Mouse (Mus musculus) layer of hippocampus, adult 2 months (tissue): ENCODE data around the gene Trmu. TPM values are rescaled to one million over a fixed set of nuclear protein-coding genes. Genes with fewer than 3 reads are reported as not detected.
"Not testable (repeated sequence)": the region's sequence is repeated elsewhere in the genome, so short reads cannot be mapped to it uniquely, and the experiment has no call there.

ENCODE experiments used
- DNase-seq, 2 experiments: peaks; one replicate each; pipeline ENCODE4 v3.0.0; 2022; ENCODE audit warnings: low spot score in 2 of 2
- H3K27ac ChIP-seq: fragments of 200-600 bp; 2 replicates; pipeline ENCODE4 v1.8.1; 2022
- H3K4me3 ChIP-seq: fragments of 200-600 bp; 2 replicates; pipeline ENCODE4 v1.8.1; 2022; ENCODE audit warnings: mild to moderate bottlenecking
- CTCF ChIP-seq: fragments of 200-600 bp; conservative IDR thresholded peaks from 2 replicates; pipeline ENCODE4 v1.8.1; 2022; ENCODE audit warnings: antibody characterized with exemption, mild to moderate bottlenecking, moderate library complexity
- long read RNA-seq, 2 experiments: library from polyadenylated mRNA; stranded (forward); transcript quantifications; one replicate each; pipeline ENCODE4 v2.0.0; 2021; ENCODE audit warnings: borderline mapping rate in 2 of 2
- total RNA-seq, 2 experiments: library from RNA; stranded (reverse); gene quantifications; 2 replicates each; pipeline ENCODE4 v1.2.3; 2021

Gene Trmu
- total RNA-seq, result 10 to 100 TPM; 36.9 to 41.5 TPM
- long read RNA-seq, experiment 1, partial matches to known transcripts, result 2 of 21 reads
- long read RNA-seq, experiment 1, other reads (novel, unspliced or antisense), result 15 of 21 reads
- long read RNA-seq, experiment 2, transcript Trmu-201 (11 exons, 1,526 nt), result major isoform, 6 of 25 reads
- long read RNA-seq, experiment 2, partial matches to known transcripts, result 0 of 25 reads
- long read RNA-seq, experiment 2, other reads (novel, unspliced or antisense), result 19 of 25 reads

DNA sequence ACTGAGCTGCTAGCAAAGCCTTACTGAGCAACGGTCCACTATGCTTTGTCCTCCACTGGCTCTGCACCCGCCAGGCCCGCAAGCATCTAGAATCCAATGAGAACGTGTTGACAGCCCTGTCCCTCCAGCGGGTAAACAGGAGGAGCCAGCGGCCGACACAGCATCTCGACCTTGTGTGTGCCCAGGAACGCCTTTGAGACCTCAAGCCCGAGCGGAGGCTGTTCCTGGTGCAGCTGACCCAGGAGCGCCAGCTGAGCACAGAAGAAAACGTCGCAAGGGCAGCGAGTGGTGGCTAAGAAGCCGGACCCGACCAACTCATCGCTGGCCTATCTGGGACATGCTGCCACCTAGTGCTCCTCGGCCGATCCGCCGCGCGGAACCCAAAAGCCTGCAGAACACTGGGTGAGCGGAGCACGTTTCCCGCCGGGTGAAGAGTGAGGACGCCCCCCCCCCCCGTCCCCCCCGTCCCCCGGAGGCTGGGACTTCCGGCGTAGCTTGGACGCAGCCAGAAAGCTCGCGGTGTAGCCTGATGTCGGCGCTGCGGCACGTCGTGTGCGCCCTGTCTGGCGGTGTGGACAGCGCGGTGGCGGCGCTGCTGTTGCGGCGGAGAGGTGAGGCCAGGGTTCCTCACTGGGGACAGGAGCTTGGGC lies at the start of gene Trmu:
TSS of gene Trmu (plus strand) at position 465 of the 650 bp plus-strand sequence.
- peak; percentile 76 for TF ChIP-seq CTCF
- peak; percentile 86 to 90 for DNase-seq
- Histone ChIP-seq H3K4me3 (peak within 1 kb of the TSS; percentile 93), H3K27ac (peak within 1 kb of the TSS; percentile 97)

DNA sequence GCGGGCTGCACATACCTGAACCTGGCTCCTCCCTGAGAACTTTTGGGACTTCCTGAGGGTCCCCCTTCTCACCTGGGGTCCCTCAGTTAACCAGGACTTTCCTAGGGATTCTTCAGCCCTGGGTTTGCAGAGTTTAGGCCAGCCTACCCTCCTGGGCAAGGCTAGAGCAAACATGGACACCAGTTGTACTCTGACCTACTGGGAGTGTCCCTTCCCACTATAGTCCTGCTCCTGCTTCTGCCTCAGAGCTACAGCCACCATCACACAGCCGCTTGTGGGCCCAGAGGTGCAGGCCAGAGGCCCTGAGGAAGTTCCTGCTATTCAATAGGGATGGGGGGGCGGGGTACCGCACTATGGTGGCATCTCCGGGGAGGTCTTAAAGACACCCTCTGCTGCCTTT lies 49.6 kb upstream of the Trmu start:
- Histone ChIP-seq H3K27ac (no peak overlapping the region), H3K4me3 (no peak overlapping the region)
- no peak for TF ChIP-seq CTCF
- no peak for DNase-seq

DNA sequence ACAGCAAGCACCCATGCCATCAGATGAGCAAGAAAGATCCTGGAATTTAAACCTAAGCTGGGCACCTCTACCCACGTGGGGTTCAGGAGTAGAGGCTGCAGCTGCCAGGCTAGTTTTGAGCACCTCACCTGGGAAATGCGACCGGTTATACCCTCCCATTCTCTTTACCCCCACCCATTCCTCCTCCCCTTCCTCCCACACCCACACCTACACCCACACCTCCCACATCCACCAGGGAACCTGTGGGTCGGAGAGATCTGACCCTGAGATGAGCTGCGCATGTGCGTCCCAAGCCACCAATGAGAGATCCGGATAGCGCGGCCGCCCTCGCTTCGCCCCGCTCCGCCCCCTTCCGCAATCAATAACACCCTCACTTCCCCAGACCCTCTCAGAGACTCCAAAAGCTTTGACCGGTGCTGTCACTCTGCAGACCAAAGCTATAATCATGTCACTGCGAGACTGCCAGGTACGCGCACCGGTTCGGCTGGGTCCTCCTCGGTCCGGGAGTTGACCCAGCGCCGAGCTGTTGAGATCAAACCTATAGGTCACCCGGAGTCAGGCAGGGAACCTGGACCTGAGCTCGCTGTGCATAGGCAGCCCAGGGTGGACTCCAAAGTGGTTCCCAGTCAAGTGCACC lies 47.0 kb upstream of the Trmu start, which contains the start of gene Ttc38:
TSS of gene Ttc38 (plus strand) at position 353 of the 637 bp plus-strand sequence.
- Histone ChIP-seq H3K4me3 (peak within 1 kb of the TSS; percentile 70), H3K27ac (peak within 1 kb of the TSS; percentile 93)
- DNase-seq, result peak; percentile 80 to 83
- TF ChIP-seq CTCF, result 0 out of 2 replicates have a peak, but pooled peaks have one; percentile 15

DNA sequence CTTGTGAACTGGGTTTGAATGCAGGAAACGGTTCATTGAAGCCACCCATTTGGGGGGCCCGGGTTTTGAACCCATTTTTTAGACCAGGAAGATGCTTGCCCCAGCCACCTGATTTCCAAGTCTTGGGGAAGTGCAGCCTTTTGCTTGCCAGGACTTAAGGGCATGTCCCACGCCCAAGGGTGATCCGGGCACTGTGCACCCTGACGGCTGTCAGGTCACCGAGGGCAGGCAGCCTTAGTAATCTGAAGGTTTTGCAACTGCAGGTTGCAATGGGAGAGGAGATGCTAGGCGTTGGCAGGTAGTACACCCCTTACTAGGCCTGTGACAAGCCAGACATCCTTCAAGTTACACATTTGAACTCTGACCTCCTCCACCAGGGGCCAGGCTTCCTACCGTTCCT lies 46.5 kb upstream of the Trmu start:
- Histone ChIP-seq H3K27ac (peak overlapping the region; percentile 93), H3K4me3 (peak overlapping the region; percentile 70)
- DNase-seq, result no peak
- TF ChIP-seq CTCF, result no peak

DNA sequence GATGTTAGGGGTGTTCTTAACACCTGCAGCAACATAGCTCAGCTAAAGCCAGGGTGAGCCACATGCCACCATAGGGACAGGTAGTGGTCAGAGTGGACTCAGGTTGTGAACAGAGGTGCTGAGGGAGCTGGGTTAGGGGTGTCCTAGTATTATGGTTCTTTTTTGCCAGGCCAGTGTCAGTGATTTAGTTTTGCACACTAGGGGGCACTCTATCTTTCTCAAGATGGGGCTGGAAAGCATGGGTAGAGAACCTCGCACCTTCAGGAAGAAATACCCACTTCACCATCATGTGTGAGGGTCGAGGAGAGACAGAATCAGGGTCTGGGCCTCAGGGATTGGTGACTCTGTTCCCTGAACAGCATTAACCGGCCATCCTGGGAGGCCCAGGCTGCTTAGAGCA lies 43.8 kb upstream of the Trmu start:
- TF ChIP-seq CTCF, result peak; percentile 72

DNA sequence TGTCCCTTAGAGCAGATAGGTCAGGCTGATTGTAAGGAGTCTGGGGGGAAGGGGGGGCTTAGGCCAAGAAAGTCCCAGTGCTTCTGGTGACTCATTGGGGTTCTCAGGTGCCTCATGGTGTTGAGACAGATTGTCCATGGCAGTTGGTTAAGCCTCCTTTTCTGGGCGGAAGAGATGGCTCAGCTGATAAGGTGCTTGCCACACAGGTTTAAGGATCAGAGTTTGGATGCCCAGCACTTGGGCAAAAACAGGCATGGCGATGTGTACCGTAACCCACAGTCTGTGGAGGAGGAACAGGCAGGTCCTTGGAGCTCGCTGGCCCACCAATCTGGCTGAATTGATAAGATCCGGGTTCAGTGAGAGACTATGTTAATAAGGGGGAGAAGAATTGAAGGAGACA lies 42.2 kb upstream of the Trmu start:
- no peak for TF ChIP-seq CTCF
- no peak overlapping the region for H3K4me3 ChIP-seq

More for the DNA sequence above, 43.8 kb upstream of the Trmu start:
- Histone ChIP-seq H3K4me3 (no peak overlapping the region), H3K27ac (no peak overlapping the region)
- no peak for DNase-seq

DNA sequence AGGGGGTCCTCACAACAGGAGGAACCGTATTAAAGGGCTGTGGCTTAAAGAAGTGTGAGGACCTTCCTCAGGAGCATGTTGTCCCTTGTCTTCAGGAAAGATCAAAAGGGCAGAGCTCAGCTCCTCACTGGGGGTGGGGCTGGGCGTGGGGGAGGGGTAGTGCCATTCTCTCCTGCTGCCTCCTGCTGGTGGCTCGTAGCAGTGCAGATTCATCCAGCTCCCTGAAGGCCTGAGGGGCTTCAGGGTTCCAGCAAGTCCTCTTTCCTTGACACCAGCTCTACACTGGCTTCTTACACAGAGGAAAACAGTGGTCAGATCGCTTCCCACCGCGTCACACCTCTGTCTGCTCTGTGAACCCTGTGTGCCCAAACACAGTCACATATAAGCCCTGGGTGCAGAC lies 38.1 kb upstream of the Trmu start:
- DNase-seq, result no peak
- no peak overlapping the region for H3K27ac ChIP-seq

More for the DNA sequence above, 42.2 kb upstream of the Trmu start:
- H3K27ac ChIP-seq, result no peak overlapping the region
- DNase-seq, result no peak

DNA sequence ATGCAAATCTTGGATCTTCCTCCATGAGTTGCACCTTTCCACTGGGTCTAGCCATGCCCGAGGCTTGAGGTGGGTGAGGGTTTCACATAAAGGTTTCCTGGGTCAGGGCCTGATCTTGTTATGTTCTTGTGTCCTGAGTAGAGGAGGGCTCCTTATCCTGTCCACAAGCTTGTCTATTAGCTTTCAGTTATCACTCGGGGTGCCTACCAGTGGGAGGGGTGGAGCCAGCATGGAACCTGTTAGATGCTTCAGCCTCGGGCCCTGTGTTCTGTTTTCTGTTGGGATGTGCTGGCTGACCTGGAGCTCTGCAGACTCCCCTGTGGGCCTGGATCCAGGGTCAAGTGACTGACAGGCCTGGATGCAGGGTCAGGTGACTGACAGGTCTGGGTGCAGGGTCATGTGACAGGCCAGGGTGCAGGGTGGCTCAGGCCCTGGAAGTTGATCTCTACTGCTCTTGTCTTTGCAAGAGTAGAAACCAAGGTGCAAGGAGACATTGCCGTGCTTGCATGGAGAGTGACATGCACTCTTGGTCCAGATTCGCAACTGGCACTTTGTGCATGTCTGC lies 37.2 kb upstream of the Trmu start:
- DNase-seq, result no peak
- TF ChIP-seq CTCF, result no peak
- Histone ChIP-seq H3K27ac (no peak overlapping the region), H3K4me3 (no peak overlapping the region)

More for the DNA sequence above, 38.1 kb upstream of the Trmu start:
- peak; percentile 84 for TF ChIP-seq CTCF
- no peak overlapping the region for H3K4me3 ChIP-seq

DNA sequence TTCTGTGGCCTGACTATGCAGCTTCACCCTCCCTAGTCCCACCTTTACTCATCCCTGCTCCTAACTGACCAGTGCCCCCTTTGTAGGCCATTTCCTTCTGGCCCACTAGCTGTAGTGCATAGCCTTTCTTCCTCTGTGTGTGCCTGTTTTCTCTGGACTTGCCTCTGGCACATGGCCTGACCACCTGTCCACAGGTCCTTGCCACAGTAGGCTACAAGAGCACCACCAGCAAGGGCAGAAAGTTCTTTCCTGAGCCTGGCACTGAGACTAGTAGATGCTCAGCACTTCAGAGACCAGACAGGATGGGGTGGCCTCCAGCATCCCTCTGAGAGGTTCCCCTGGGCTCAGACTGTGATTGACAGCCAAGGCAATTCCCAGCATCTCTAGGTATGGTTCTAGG lies 34.0 kb upstream of the Trmu start:
- no peak overlapping the region for H3K27ac ChIP-seq
- TF ChIP-seq CTCF, result no peak
- no peak overlapping the region for H3K4me3 ChIP-seq
- DNase-seq, result no peak

DNA sequence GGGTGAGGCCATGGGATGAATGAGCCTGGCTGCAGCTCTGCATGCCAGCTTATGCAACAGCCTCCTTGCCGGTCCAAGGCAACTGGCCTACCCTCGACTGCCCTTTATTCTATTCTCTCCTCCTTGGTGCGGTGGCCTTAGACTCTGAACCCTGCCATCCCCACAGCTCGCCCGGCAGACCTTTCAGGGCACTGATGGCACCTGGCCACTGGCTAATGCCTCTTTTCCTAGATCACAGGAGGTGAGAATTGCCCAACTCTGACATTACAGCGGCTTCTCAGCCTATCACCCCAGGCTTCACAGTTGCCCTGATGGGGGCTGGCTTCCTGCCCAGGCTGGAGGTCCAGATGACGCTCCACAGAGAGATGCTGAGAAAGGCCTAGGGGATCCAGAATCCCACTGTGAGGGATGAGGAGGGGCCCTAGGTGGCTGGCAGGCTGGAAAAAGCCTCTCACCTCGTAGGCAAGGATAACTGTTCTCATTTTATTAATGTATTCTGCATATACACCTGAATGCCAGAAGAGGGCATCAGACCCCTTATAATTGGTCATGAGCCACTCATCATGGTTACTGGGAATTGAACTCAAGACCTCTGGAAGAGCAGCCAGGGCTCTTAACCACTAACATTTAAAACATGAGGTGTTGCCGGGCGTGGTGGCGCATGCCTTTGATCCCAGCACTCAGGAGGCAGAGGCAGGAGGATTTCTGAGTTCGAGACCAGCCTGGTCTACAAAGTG lies 27.3 kb upstream of the Trmu start:
- TF ChIP-seq CTCF, result peak; percentile 67
- no peak for DNase-seq
- no peak overlapping the region for H3K4me3 ChIP-seq
- no peak overlapping the region for H3K27ac ChIP-seq

DNA sequence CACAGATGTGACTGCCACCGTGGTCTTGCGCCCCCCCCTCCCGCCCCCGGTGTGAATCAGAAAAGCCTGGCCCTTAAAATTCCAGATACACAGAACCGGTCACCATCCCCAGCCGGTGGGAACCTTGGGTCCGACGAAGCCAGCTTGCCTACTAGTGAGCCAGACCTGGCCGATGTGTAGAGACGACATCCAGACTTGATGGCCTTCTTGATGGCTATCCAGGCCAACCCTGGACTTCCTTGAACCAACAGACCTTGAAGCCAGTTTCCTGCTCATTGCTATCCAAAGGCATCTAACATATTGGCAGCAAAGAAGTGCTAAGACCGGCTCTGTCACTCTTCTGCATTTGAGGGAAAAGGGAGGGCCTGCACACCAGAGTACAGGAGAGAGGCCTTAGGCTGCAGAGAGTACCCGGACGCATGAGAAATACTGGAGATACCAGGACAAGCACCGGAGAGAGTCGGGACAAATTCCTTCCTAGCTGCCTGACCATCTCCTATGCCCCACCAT lies 20.1 kb upstream of the Trmu start:
- peak in 1 of 2 experiments; percentile 14 for DNase-seq
- no peak for TF ChIP-seq CTCF
- Histone ChIP-seq H3K27ac (peak overlapping the region; percentile 90), H3K4me3 (peak overlapping the region; percentile 61)

DNA sequence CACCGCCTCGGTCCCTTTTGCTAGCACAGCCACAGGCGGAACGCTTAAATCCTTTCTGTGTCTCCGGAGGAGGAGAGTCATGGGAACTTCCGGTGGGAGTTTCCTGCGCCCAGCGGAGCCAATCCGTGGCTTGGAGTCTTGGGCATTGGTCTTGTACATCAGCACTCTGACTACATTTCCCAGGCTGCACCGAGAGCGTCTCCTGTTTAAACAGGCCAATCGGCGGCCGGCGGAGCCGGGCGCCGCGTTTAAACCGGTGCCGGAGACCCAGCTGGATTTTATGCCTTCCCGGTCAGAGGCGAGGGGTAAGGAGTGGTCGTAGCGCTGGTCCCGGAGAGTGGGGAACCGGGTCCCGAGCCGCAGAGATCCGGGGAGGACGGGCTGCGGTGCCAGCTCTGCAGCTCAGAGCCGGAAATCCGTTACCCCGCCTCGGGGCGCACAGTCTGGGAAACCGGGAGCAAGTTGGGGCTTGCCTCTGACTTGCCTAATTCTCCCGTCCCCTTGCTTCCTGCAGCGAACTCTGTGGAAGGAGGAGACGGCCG lies 19.6 kb upstream of the Trmu start, which contains the start of gene Gtse1:
TSS of gene Gtse1 (plus strand) at position 256 of the 542 bp plus-strand sequence.
- DNase-seq, result peak; percentile 92 to 96
- TF ChIP-seq CTCF, result no peak
- peak within 1 kb of the TSS; percentile 90 for H3K27ac ChIP-seq
- peak within 1 kb of the TSS; percentile 61 for H3K4me3 ChIP-seq

DNA sequence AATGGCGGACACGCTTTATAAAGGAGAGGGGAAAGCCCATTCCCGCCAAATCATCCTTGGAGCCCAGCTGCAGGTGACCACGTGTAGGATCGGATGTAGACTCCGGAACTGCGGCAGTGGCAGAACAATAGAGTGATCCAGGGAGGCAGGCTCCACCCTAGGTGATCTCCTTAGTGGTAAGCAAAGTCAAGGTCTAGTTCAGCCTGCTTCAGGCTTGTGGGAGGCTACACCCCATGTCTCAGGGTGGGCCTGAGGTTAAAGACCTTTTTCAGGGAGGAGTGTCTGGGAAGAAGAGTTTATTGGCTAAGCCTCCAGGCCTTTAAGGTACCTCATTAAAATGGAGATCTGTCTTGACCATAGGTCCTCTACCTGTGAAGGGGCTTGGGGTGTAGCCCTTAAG lies 13.2 kb upstream of the Trmu start:
- DNase-seq, H3K4me3 ChIP-seq, H3K27ac ChIP-seq: not testable (repeated sequence)
